Mouse (Mus musculus) myocyte (in vitro differentiated cells): ENCODE data around the gene Cpne2. TPM values are rescaled to one million over a fixed set of nuclear protein-coding genes. Genes with fewer than 3 reads are reported as not detected.

Experiments used
- H3K27me3 ChIP-seq: one replicate; pipeline ENCODE4 v1.6.1; 2011; ENCODE audit not compliant: control insufficient read depth, insufficient read depth, insufficient read length
- H3K36me3 ChIP-seq: one replicate; pipeline ENCODE4 v1.6.1; 2011; ENCODE audit not compliant: control insufficient read depth, insufficient read depth
- H3K4me2 ChIP-seq: one replicate; pipeline ENCODE4 v1.6.1; 2011; ENCODE audit warnings: low read depth, control low read depth
- H3K4me3 ChIP-seq: one replicate; pipeline ENCODE4 v1.5.1; 2011; ENCODE audit warnings: mild to moderate bottlenecking, control low read depth, moderate library complexity
- H3K79me2 ChIP-seq: one replicate; pipeline ENCODE4 v1.6.1; 2011; ENCODE audit not compliant: control insufficient read depth, insufficient read depth
- H3ac ChIP-seq: one replicate; pipeline ENCODE4 v1.6.1; 2011; ENCODE audit not compliant: control insufficient read depth, insufficient read length
- E2F4 ChIP-seq: IDR thresholded peaks from one replicate; pipeline ENCODE4 v1.6.1; 2011; ENCODE audit warnings: mild to moderate bottlenecking, control low read depth, moderate library complexity; ENCODE audit not compliant: insufficient read depth
- MAX ChIP-seq: IDR thresholded peaks from one replicate; pipeline ENCODE4 v1.6.1; 2011; ENCODE audit warnings: low read depth, mild to moderate bottlenecking, control low read depth
- MYOD1 ChIP-seq, 3 experiments: IDR thresholded peaks; one replicate each; pipeline ENCODE4 v1.6.1; 2011; ENCODE audit warnings: control low read depth in 2 of 3, low read depth in 2 of 3, mild to moderate bottlenecking in 2 of 3, moderate library complexity in 1 of 3; ENCODE audit not compliant: insufficient read length in 2 of 3, control insufficient read depth in 1 of 3
- POLR2A ChIP-seq: IDR thresholded peaks from one replicate; pipeline ENCODE4 v1.6.1; 2011; ENCODE audit warnings: low read depth, mild to moderate bottlenecking, control low read depth, moderate library complexity; ENCODE audit not compliant: insufficient read length
- POLR2AphosphoS2 ChIP-seq: IDR thresholded peaks from one replicate; pipeline ENCODE4 v1.6.1; 2011; ENCODE audit warnings: low read depth, control low read depth; ENCODE audit not compliant: insufficient read length
- REST ChIP-seq: IDR thresholded peaks from one replicate; pipeline ENCODE4 v1.6.1; 2011; ENCODE audit warnings: mild to moderate bottlenecking, control low read depth, moderate library complexity; ENCODE audit not compliant: insufficient read depth, insufficient read length
- SRF ChIP-seq: IDR thresholded peaks from one replicate; pipeline ENCODE4 v1.6.1; 2011; ENCODE audit warnings: low read depth; ENCODE audit not compliant: control insufficient read depth, insufficient read length
- TCF12 ChIP-seq: IDR thresholded peaks from one replicate; pipeline ENCODE4 v1.6.1; 2011; ENCODE audit warnings: mild to moderate bottlenecking, control low read depth; ENCODE audit not compliant: poor library complexity, insufficient read depth, severe bottlenecking
- TCF3 ChIP-seq: IDR thresholded peaks from one replicate; pipeline ENCODE4 v1.6.1; 2011; ENCODE audit warnings: low read depth, control low read depth; ENCODE audit not compliant: insufficient read length
- USF1 ChIP-seq: IDR thresholded peaks from one replicate; pipeline ENCODE4 v1.6.1; 2011; ENCODE audit warnings: low read depth, mild to moderate bottlenecking, control low read depth, moderate library complexity
- polyA plus RNA-seq: library from polyadenylated mRNA; unstranded; fragments of >200 nt; fragmentation: generic; extraction: Trizol; gene quantifications from one replicate; pipeline ENCODE4 v1.2.1, GENCODE M21; 2012; ENCODE audit warnings: missing spikeins

Gene Cpne2
- polyA plus RNA-seq = 20.4 TPM

DNA sequence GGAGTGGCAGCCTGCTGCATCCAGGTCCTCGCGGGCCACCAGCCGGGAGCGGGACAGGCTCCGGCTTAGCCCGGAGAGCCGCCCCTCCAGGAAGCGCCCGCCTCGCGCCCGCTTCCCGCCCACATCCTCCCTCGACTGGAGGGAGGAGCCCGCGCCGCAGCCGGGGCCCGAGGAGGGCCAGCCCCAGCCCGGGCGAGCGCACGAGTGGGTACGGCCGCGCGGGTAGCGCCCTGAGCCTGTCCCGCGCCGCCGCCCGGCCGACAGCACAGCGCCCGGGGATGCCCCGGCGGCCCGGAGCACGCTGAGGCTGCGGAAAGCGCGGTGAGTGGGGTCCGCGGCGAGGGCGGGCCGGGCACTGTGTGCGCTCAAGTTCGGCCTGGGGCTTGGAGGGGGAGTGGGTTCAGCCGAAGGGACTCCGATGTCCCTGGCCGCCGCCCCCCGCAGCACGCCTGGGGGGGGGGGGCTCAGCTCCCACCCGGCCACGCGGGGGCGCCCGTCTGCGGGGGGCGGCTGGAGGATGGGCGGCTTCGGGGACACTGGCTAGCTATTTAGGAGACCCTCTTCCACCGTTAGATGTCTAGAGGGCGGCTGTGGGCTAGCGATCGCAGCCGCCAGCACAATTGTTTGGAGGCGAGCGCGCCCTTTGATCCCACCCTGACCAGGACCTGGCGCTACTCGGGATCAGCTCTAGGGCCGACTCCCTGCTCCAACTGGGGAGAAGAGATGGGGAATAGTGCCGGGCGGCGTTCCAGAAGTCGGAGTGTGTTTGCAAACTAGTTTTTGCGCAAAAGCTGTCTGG is at the start of gene Cpne2:
Cpne2 (plus strand) TSS at position 118 of the 799 bp plus-strand sequence.
- H3K4me3 ChIP-seq = peak within 1 kb of the TSS; percentile 14
- H3K36me3 ChIP-seq = no peaks in the 10 kb centered on the region
- no peaks in the 10 kb centered on the region for H3K79me2 ChIP-seq
- peak within 1 kb of the TSS; percentile 28 for H3ac ChIP-seq
- peak within 1 kb of the TSS; percentile 61 for H3K4me2 ChIP-seq
- no peaks in the 10 kb centered on the region for H3K27me3 ChIP-seq
- TF ChIP-seq TCF3 (no peak), USF1 (no peak), POLR2A (peak; percentile 66), POLR2AphosphoS2 (no peak), MYOD1 (IDR thresholded peaks at IDR 0.05; ENCODE audit: control insufficient read depth in 1 of 3, insufficient read length in 2 of 3, low read depth in 2 of 3) (no peak)

DNA sequence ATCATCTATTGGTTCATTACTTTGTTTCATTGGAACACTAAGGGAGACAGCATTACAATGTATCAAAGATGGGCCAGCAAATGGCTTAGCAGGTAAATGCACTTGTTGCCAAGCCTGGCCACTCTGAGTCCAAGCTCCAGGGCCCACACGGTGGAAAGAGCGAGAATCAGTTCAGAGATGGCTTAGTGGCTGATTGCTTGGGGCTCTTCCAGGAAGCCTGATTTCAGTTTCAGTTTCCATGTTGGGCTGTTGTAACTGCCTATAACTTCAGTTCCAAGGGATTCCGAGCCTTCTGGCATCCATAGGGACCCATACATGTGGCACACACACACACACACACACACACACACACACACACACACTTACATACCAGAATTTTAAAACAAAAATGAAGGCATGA is 47.5 kb upstream of the Cpne2 start:
- H3K4me2 ChIP-seq = peak overlapping the region; percentile 4
- H3ac ChIP-seq = no peak overlapping the region
- H3K79me2 ChIP-seq = no peaks in the 10 kb centered on the region
- peaks cover 21% of the 10 kb centered on the region for H3K27me3 ChIP-seq
- H3K36me3 ChIP-seq = no peaks in the 10 kb centered on the region
- TF ChIP-seq MYOD1 (IDR thresholded peaks at IDR 0.05; ENCODE audit: control insufficient read depth in 1 of 3, insufficient read length in 2 of 3, low read depth in 2 of 3) (no peak), TCF3 (no peak)
- H3K4me3 ChIP-seq = no peak overlapping the region

- Histone ChIP-seq H3K4me2 (peak overlapping the region; percentile 4), H3K4me3 (no peak overlapping the region), H3K36me3 (no peaks in the 10 kb centered on the region), H3K27me3 (peaks cover 27% of the 10 kb centered on the region), H3ac (no peak overlapping the region), H3K79me2 (no peaks in the 10 kb centered on the region)
- TF ChIP-seq SRF = no peak
- TF ChIP-seq POLR2AphosphoS2 = no peak
- no peak for TF ChIP-seq MYOD1 (IDR thresholded peaks at IDR 0.05; ENCODE audit: control insufficient read depth in 1 of 3, insufficient read length in 2 of 3, low read depth in 2 of 3)
Measured at GRCm38 (mm10) chr8:94485882-94486281, 46.9 kb upstream of the Cpne2 start.

DNA sequence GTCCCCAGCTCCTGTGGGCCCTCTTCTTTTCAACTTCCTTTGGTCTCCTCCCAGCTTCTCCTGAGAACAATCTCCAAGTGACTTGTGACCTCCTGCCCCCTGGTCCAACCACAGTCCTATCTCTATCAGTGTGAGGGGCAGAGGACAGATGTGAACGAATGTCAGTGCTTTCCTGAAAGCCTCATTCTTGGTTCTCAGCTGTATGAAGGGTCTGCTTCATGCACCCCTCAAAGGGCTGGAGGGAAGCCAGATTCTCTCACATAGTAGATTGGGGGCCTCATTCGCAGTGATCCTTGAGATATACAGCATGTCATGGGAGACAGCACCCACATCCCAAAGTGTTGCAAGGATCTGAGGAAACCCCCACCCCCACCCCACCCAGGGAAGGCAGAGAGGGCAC is 44.8 kb upstream of the Cpne2 start:
- Histone ChIP-seq H3ac (no peak overlapping the region), H3K79me2 (no peaks in the 10 kb centered on the region), H3K27me3 (peaks cover 33% of the 10 kb centered on the region), H3K4me2 (no peak overlapping the region), H3K36me3 (no peaks in the 10 kb centered on the region), H3K4me3 (no peak overlapping the region)
- TF ChIP-seq E2F4 (no peak), POLR2AphosphoS2 (no peak), USF1 (no peak), REST (no peak)

- peaks cover 33% of the 10 kb centered on the region for H3K27me3 ChIP-seq
- no peaks in the 10 kb centered on the region for H3K79me2 ChIP-seq
- no peak overlapping the region for H3K4me3 ChIP-seq
- no peak overlapping the region for H3K4me2 ChIP-seq
- H3ac ChIP-seq = no peak overlapping the region
- H3K36me3 ChIP-seq = no peaks in the 10 kb centered on the region
- no peak for TF ChIP-seq MAX
- TF ChIP-seq E2F4 = no peak
- TF ChIP-seq TCF12 = no peak
Measured at GRCm38 (mm10) chr8:94489809-94490483, 42.8 kb upstream of the Cpne2 start.

- no peak overlapping the region for H3ac ChIP-seq
- no peaks in the 10 kb centered on the region for H3K79me2 ChIP-seq
- peak overlapping the region; percentile 70 for H3K4me2 ChIP-seq
- H3K36me3 ChIP-seq = no peaks in the 10 kb centered on the region
- TF ChIP-seq SRF (peak; percentile 67), MYOD1 (IDR thresholded peaks at IDR 0.05; ENCODE audit: control insufficient read depth in 1 of 3, insufficient read length in 2 of 3, low read depth in 2 of 3) (peak in 1 of 3 experiments; percentile 4), TCF3 (no peak), POLR2AphosphoS2 (no peak), MAX (no peak), POLR2A (no peak)
- no peak overlapping the region for H3K4me3 ChIP-seq
- peaks cover 40% of the 10 kb centered on the region for H3K27me3 ChIP-seq
Measured at GRCm38 (mm10) chr8:94492021-94492681, 40.6 kb upstream of the Cpne2 start.
